Mouse (Mus musculus) small intestine, adult 2 months (tissue): ENCODE measurements around the gene Pmm1. TPM values are rescaled to one million over a fixed set of nuclear protein-coding genes. Genes with fewer than 3 reads are reported as not detected.

Experiments used
- H3K27ac ChIP-seq: fragments of 200-500 bp; 2 replicates; pipeline ENCODE4 v1.5.1; 2012; ENCODE audit warnings: low read depth, low read length, control low read depth, inconsistent platforms; ENCODE audit not compliant: insufficient read depth
- H3K27me3 ChIP-seq: fragments of 200-500 bp; 2 replicates; pipeline ENCODE4 v1.6.1; 2012; ENCODE audit warnings: mild to moderate bottlenecking, moderate library complexity, low read length, inconsistent platforms; ENCODE audit not compliant: control insufficient read depth, insufficient read depth
- H3K36me3 ChIP-seq: fragments of 200-500 bp; 2 replicates; pipeline ENCODE4 v1.6.1; 2012; ENCODE audit warnings: mild to moderate bottlenecking, low read length, control low read depth, inconsistent platforms; ENCODE audit not compliant: control insufficient read depth, insufficient read depth
- H3K4me1 ChIP-seq: fragments of 200-500 bp; 2 replicates; pipeline ENCODE4 v1.6.1; 2012; ENCODE audit warnings: low read length, inconsistent platforms, mixed read lengths; ENCODE audit not compliant: control insufficient read depth, insufficient read depth, insufficient read length
- H3K4me3 ChIP-seq: fragments of 200-500 bp; 2 replicates; pipeline ENCODE4 v1.5.1; 2012; ENCODE audit warnings: low read depth, mild to moderate bottlenecking, control low read depth, inconsistent platforms, low read length, moderate library complexity
- CTCF ChIP-seq: fragments of 200-500 bp; IDR thresholded peaks from 2 replicates; pipeline ENCODE4 v1.5.1; 2012; ENCODE audit warnings: low read depth, mild to moderate bottlenecking, control low read depth, inconsistent platforms, low read length, moderate library complexity, mixed read lengths; ENCODE audit not compliant: insufficient replicate concordance, insufficient read length; ENCODE audit errors: extremely low read depth
- POLR2A ChIP-seq: fragments of 200-500 bp; IDR thresholded peaks from 2 replicates; pipeline ENCODE4 v1.6.1; 2012; ENCODE audit warnings: low read depth, mild to moderate bottlenecking, control low read depth, inconsistent platforms, low read length, moderate library complexity
- WGBS: fragments of 180-500 bp; shearing (Covaris S2); methylation state at CpG from one replicate; pipeline ENCODE4 v1.1.7; 2018; 5-methylcytosine and 5-hydroxymethylcytosine counted together
- polyA plus RNA-seq: library from polyadenylated mRNA; depleted of rRNA; stranded (reverse); fragments of >200 nt; gene quantifications from 2 replicates; pipeline ENCODE4 v1.2.3, GENCODE M21; 2012; rRNA removed

Pmm1 gene
- polyA plus RNA-seq = 18.9 and 22.0 TPM in 2 replicates

DNA sequence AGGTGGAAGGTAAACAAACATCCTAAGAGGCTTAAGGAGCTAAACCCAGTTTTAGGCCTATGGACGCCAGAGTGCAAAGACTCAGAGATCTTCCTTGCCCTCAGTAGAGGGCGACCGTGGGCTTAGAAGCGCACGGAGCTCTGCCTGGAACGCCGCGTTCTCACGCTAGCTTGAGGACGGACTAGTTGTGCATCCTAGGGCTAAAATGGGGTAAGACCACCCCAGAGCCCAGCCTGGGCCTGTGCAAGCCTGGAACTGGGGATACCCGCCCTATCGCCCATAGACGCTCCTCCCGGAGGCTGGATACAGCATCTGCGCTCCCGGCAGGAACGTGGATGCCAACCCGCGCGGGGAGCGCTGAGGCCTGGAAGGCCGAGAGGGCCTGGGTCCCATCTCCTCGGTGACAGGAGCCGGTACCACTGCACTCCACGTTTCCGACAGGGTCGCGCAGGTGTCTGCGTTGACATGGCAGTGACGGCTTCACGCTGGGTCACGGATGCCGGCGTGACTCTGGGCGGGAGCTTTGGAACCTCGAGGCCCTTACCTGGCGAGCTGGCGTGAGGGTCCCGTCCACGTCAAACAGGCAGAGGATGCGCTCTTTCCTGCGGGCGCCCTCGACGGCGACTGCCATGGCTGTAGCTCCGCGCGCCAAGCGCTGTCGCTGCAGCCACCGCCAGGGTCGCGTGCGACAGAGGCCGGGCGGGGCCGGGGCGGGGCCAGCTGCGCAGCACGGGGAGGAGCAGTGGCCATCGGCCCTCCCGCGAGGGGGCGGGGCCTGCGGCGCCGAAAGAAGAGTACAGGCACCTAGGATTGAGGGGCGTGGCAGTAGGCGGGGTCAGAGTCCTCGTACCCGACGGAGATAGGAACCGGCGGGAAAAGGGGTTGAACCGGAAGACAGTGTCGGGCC, at the start of gene Pmm1:
TSS of gene Pmm1 (minus strand) at position 760 of the 907 bp plus-strand sequence.
- Histone ChIP-seq H3K27ac (peak within 1 kb of the TSS; percentile 27), H3K36me3 (0 out of 2 replicates have a peak, but pooled peaks cover under 1% of the 10 kb centered on the region), H3K4me1 (no peaks in the 10 kb centered on the region; the same call in 1 of the 2 replicates), H3K27me3 (no peaks in the 10 kb centered on the region), H3K4me3 (peak within 1 kb of the TSS; percentile 72)
- TF ChIP-seq CTCF = peak; percentile 66
- TF ChIP-seq POLR2A = peak; percentile 49; the same call in 1 of the 2 replicates
- WGBS = under 1% methylated on average over 77 of the region's 77 CpGs

DNA sequence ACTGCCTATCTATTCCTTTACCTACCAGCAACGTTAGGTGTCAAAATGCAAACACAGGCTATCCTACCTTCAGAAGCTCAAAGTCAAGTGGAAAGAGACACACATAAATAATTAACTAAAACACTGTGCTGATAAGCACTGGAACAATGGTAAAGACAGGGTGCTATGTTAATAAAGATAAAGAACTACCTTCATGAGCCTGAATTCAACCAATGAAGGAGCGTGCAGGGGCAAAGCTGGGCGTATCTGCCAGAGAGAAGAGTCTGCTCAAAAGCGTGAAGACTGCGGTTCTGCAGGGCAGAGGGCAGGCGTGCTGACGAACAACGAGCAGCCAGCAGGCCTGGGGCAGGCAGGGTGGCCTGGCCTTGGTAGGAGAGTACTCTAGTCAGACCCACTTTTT, 43.5 kb upstream of the Pmm1 start:
- WGBS = 39% methylated on average over 8 of the region's 8 CpGs
- H3K27ac ChIP-seq = no peak overlapping the region
- no peak for TF ChIP-seq CTCF
- peak; percentile 37; the same call in 1 of the 2 replicates for TF ChIP-seq POLR2A
- H3K36me3 ChIP-seq = peaks cover 20% of the 10 kb centered on the region
- no peaks in the 10 kb centered on the region for H3K27me3 ChIP-seq
- peaks cover 16% of the 10 kb centered on the region; the same call in 1 of the 2 replicates for H3K4me1 ChIP-seq
- no peak overlapping the region for H3K4me3 ChIP-seq

DNA sequence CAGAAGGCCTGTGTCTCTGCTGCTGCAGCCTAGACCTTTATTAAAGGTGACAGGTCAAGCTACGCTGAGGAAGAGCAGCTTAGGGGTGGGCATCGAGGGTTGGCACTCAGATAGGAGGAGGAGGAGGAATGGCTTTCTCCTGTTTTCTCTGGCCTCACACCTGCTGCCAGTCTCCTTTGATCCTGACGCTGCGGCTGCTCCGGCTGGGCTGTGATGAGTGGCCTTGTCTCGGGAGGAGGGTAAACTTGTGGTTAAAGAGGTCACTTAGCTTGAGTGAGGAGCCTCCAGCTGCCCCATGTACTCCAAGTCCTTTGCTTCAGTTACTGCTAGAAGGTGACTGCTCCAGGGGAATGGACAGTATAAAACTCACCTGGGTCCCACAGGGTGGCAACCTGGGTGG, 33.3 kb upstream of the Pmm1 start:
- Histone ChIP-seq H3K27ac (no peak overlapping the region), H3K27me3 (no peaks in the 10 kb centered on the region), H3K4me3 (no peak overlapping the region), H3K4me1 (peaks cover 7% of the 10 kb centered on the region; the same call in 1 of the 2 replicates), H3K36me3 (peaks cover 30% of the 10 kb centered on the region)
- 84% methylated on average over 6 of the region's 6 CpGs for WGBS
- TF ChIP-seq POLR2A (no peak), CTCF (no peak)

DNA sequence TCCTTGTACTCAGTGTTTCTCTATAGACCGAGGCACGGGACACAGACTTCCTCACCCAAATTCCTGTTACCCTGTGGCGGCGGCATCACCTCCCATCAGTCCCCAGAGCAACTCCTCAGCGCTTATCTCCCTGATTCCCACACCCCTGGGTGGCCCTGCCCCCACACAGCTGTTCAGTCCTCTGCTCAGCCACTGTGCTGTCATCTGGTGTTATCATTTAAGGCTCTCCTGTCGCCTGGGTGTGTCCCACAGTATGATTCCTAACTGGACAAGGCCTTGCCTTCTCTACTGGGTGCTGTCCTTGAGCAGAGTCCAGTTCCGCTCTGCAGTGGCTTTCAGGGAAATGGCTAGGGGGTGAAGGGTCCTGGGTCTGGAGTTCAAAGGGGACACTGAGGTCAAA, 29.8 kb upstream of the Pmm1 start:
- Histone ChIP-seq H3K4me3 (no peak overlapping the region), H3K4me1 (peaks cover 9% of the 10 kb centered on the region; the same call in 1 of the 2 replicates), H3K27ac (no peak overlapping the region), H3K27me3 (no peaks in the 10 kb centered on the region), H3K36me3 (peaks cover 12% of the 10 kb centered on the region; the same call in 1 of the 2 replicates)
- TF ChIP-seq POLR2A = no peak
- no peak for TF ChIP-seq CTCF
- 23% methylated on average over 7 of the region's 7 CpGs for WGBS

DNA sequence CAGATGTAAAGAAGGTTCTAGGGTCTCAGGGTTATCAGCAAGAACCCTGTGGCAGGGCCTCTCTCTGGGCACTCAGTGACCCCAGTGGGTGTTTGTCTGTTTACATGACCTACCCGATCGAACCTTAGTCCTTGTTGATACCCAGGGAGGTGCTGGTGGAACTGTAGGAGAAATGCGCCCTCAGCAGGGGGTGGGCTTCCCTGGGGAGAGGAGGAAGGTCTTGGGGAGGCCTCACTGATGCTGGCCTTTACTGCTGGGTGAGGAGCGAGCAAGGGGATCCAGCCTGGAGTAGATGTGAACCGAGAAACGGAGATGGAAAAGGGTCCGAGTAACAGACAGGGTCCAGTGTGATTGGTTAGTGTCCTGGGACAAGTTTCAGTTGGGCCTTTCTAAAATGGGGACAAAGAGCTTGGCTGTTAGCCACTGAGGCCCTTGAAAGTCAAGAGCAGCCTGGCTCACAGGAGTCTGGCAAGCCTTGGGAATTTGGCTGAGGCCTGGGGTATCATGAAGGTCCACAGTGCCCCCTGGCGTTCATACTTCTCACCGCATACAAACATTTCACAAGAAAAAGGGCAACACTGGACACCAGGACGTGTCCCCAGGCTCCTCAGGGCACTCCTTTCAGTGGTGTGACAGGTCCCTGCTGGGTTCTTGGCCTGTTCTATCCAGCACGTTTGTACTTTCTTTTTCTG, 28.8 kb upstream of the Pmm1 start:
- TF ChIP-seq POLR2A (no peak), CTCF (peak; percentile 91; the same call in 1 of the 2 replicates)
- H3K36me3 ChIP-seq = peaks cover 6% of the 10 kb centered on the region; the same call in 1 of the 2 replicates
- H3K4me3 ChIP-seq = no peak overlapping the region
- no peaks in the 10 kb centered on the region for H3K27me3 ChIP-seq
- WGBS = 51% methylated on average over 11 of the region's 11 CpGs
- H3K4me1 ChIP-seq = peaks cover 9% of the 10 kb centered on the region; the same call in 1 of the 2 replicates
- no peak overlapping the region for H3K27ac ChIP-seq

DNA sequence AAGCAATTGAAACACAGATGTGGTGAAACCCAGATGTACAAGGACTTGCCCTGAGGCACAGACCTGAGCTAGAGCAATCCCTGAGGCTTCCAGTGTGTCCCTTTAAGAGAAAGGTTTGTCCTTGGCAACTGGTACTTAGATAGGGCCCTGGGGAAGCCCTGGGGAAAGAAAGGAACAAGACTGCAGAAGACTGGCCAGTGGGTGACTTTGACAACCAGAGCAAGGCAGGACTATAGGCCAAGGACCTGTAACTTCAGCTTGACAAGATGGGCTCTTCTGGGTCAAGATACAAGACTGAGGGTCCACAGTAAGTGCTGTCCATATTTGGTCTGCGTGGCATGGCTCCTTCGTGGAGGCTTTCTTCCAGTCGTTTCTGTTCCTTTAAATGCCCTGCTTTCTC, 26.9 kb upstream of the Pmm1 start, which contains the start of gene Xrcc6:
TSS of gene Xrcc6 (plus strand) at position 190 of the 400 bp plus-strand sequence.
- Histone ChIP-seq H3K4me3 (no peak within 1 kb of the TSS), H3K4me1 (peaks cover 9% of the 10 kb centered on the region; the same call in 1 of the 2 replicates), H3K27ac (no peak within 1 kb of the TSS), H3K27me3 (no peaks in the 10 kb centered on the region), H3K36me3 (no peaks in the 10 kb centered on the region)
- WGBS = 78% methylated on average over 3 of the region's 3 CpGs
- TF ChIP-seq CTCF (no peak), POLR2A (no peak)

DNA sequence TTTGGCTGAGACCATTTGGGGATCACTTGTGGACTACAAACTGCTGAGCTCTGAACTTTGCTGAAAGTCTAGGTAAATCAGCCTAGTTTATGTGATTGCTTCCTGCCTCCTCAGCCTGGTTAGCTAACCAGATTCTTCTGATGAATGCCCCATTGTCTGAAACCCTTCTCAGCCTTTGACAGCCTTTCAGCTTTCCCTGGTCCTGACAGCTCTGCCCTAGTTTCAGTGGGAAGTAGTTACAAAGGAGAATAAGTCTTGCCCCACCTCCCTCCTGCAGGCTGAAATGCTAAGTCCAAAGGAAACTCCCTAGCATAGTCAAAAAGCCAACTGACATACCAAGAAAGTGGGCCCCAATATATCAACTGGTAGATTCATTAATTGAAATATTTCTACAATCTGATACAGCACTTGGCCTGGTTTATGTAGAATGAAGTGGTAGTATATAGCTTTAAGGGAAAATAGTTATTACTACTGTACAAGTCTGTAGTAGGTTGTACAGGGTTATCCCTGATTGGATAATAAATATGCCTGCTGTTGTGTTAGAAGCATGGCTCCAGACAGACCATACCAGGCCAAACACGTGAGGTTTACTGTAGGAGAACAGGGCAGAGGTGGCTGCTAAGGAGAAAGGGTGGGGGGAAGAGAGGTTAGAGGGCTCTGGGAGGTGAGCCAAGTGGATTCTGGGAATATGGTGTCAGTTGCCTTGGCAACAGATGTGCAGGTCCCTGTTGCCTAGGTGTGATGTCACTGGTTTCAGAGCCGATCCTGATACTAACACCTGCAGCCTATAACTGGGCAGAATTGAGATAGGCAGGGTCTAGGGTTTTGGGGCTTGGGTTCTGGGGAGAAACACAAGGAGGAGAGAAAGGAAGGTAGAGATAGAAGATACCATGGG, 24.8 kb upstream of the Pmm1 start:
- 75% methylated on average over 2 of the region's 2 CpGs for WGBS
- H3K4me3 ChIP-seq = no peak overlapping the region
- H3K4me1 ChIP-seq = peaks cover 1% of the 10 kb centered on the region; the same call in 1 of the 2 replicates
- H3K36me3 ChIP-seq = no peaks in the 10 kb centered on the region
- H3K27me3 ChIP-seq = no peaks in the 10 kb centered on the region
- H3K27ac ChIP-seq = no peak overlapping the region
- TF ChIP-seq POLR2A (no peak), CTCF (no peak)
